Mouse (Mus musculus): ENCODE results near the gene Tmem123.

Gene Tmem123

DNA sequence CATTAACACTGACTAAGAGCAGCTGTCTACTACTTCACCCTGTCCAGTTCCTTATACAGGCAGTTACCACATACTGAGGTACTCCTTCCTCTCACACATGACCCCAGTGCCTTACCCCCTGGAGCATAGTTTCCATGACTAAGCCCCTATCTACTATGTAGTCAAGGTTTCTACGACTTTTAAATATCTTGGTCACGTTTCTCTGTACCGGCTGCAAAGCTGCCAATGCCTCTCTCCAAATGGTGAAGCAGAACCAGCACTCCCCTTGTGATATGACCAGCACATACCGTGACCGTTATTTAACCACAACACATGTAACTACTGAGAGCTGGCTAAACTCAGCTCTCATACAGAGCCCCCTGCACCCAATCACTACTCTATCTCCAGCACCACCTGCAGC lies 61.1 kb downstream of the Tmem123 start:
- no peak for DNase-seq (ENCODE audit: low read depth, low spot score)

DNA sequence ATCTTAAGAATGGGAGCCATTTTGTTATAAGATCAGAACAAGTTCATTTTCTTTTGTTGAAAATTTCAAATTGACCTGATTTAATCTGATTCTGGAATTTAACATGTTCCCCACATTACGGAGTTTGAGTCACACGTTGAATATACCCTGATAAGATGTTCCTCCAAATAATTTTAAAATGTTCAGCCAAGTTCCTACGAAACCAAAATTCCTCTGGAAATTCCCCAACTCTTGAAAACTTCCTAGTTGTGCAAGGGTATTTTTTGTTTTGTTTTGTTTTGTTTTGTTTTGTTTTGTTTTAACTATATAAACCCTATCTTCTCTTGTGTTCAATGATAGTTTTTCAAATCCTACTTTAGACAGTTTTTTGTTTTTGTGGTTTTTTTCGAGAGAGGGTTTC lies 64.9 kb downstream of the Tmem123 start:
- peak; percentile 18 for DNase-seq (ENCODE audit: low read depth, low spot score)

DNA sequence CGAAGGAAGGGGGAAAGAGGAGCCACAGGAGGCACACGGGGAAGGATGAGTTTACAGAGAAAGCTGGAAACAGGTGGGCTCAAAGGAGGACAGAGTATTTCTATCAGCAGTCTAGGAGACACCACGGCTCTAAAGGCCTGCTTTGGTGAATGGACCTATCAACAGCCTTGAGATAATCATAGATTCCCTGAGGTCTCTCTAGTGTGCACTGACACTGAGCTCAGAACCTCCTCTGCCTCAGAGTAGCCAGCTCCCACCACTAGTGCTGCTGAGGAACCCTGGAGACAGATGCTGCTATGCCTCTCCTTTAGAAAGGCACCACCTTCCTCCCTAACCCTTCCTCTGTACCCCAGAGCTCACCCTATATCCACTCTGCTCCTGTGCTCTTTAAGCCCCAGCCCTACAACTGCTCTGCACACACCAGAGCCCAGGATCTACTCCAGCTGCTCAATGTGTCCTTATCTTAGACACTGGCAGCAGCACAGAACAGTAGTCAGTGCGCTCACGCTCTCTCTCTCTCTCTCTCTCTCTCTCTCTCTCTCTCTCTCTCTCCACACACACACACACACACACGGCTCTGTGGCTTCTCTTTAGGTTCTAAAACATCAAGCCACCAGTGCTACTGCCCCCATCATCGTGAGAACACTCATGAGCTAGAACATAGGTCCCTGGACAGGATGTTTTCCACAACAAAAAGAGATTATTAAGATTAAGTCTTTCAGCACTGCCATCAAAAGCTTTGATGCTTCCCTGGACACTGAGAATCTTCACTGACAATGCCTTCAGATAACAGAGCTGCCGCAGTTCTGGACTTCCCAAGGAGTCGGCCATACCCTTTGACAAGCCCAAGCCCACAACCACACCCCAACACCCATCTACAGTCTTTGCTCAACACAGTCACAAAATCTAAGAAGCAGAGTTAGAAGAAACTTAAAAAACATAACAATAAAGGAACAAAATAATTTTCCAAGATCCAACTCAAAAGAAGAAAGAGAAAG lies 66.0 kb downstream of the Tmem123 start:
- no peak for DNase-seq (ENCODE audit: low read depth, low spot score)

DNA sequence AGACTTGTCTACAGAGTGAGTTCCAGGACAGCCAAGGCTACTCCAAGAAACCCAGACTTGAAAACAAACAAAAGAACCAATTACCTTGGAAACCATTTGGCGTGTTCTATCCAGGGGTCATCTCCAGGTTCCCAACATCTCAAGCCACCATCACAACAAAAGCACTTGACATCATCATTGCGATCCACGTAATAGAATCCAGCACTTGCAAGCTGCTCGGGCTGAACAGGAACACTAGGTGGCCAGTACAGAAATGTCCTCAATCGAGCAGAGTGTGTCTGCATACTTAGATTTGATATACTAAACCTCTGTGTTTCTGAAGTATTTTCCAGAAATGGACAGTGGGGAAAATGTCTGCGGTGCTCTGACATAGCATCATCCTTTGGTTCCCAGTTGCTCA lies 69.6 kb downstream of the Tmem123 start:
- DNase-seq (ENCODE audit: low read depth, low spot score) = no peak

DNA sequence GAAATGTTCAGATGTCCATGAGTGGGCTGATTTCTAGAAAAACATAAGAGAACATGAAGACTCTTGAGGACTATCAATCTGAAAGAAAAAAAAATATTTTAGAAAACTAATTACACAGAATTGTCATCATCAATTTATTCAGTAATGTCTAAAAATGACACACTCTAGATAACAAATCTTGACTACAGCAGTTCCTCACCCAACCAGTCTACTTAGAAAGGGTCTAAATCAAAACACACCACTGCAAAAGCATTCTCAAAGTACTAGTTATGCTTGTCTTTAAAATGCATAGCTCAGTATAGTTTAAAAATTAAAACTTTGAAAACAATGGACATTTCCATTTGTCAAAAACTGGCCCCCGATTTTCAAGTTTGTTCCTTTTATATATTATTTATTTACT lies 71.5 kb downstream of the Tmem123 start:
- no peak for DNase-seq (ENCODE audit: low read depth, low spot score)

DNA sequence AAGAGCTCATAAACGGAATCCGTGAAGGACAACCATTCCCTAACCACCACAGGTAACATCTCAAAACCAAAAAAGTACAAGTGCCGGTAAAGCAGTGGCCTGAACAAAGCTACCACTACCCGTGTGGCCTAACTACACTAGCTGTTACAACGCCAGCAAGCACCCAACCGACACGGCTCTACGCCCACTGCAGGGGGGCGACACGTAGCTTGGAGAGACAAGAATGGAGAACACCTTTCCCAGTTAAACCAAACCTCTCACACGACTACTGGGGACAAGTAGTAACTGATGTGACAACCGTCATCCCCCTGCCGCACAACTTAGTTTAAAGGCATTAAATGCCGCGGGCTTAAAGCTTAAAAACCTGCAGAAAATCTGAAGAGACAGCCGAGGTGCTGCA lies 72.5 kb downstream of the Tmem123 start:
- DNase-seq (ENCODE audit: low read depth, low spot score) = peak; percentile 18

DNA sequence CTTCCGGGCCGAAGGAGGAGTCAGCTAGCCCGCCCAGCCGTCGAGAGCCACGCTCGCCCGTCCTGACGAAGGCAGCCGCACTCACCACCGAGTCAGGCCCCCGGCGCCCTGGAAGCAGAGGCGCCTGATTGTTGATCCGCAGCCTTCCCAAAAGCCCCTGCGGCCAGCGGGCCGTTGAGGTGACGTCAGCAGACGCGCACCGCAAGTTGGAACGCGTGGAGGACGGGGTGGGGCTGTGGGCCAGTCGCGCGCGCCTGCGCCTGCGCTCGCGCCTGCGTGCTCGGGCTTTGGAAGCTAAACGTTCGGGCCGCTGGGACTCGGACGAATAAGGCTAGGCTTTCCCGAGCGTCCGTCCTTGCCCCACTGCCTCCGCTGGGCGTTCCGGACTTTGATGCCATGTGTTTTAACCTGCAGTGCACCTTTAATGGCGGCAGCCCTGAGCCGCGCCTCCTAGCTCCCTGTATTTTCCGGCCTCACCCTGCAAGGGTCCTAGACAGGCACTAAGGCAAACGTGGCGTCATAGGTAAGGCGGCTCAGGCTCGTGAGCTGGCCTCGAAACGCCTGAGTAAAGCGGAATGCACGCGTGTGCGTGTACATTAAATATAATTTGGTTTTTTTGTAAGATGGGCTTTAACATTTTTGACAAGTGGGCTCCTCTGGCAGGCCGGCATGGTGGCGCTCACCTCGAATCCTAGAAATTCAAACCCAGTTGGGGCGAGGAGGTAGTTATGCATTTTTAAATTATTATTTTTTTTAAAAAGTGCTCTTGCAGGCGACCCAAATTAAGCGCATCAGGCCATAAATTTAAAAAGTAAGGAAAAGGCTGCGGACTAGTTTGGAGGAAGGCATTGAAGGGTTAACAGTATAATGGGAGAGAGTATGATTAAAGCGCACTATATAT lies 73.3 kb downstream of the Tmem123 start, which contains the start of gene Birc2:
TSS of gene Birc2 (minus strand) at position 160 of the 901 bp plus-strand sequence.
- DNase-seq (ENCODE audit: low read depth, low spot score) = peak; percentile 98

DNA sequence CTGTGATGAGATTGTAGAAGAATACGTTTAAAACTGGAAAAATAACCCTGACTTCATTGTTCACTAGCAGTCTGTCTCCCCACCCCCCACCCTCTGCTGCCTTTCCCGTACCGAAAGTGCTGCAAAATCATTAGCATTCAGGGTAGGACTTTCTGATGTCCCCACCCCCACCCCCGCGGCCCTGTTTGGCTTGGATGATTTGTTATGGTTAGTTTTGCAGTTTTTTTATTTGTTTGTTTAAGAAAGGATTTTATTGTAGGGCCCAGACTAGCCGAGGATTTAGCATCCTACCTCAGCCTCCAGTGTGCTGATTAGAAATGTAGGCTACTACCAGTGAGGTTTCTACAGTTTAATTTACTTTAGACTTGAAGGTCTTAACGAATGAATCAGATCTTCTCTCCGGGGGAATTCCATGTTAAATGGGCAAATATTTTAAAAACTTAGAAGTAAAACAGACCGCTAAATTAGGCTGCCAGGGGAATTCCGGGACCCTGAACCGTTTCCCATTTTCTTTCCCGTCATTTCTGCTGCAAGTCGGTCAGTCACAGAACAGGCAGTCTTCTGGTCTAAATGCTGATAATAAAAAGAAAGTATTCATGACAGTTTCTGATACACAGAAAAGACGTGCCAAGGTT lies 74.1 kb downstream of the Tmem123 start:
- peak; percentile 23 for DNase-seq (ENCODE audit: low read depth, low spot score)

DNA sequence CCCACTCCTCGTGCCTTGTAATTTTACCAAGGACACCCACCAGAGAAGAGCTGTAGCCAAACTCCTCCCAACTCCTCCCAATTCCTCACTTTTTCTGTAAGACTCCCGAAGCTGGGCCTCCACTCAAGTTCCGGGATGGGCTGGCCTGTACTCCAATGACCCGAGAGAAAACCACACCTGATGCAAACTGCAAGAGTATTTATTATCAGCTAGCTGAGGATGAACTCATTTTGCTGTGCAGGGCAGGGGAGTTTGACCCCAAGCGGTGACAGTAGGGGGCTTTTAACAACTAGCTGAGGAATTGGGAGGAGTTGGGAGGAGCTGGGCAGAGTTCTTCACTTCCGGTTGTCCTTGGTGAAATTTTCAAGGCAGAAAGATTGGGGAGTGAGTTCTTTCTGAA lies 77.4 kb downstream of the Tmem123 start:
- no peak for DNase-seq (ENCODE audit: low read depth, low spot score)
